Mouse (Mus musculus) liver, embryonic 13.5 days (tissue): ENCODE results near the gene Gm20715. TPM values are rescaled to one million over a fixed set of nuclear protein-coding genes. Genes with fewer than 3 reads are reported as not detected.
"Not testable (repeated sequence)": the region's sequence is repeated elsewhere in the genome, so short reads cannot be mapped to it uniquely, and the experiment has no call there.

Experiments used
- ATAC-seq: fragments of 200-750 bp; cut with Nextera tagmentation; 2 replicates; pipeline ENCODE4 v1.8.0; 2017; ENCODE audit warnings: low read depth, mild to moderate bottlenecking, moderate number of reproducible peaks, moderate library complexity
- DNase-seq: peaks from one replicate; pipeline ENCODE4 v3.0.0; 2022
- H3K27ac ChIP-seq: fragments of 300-500 bp; sonication (generic); 2 replicates; pipeline ENCODE4 v1.5.1; 2015; ENCODE audit warnings: moderate library complexity, mild to moderate bottlenecking, inconsistent platforms
- H3K27me3 ChIP-seq: fragments of 300-500 bp; sonication (generic); 2 replicates; pipeline ENCODE4 v1.6.1; 2015; ENCODE audit warnings: mild to moderate bottlenecking, inconsistent platforms
- H3K36me3 ChIP-seq: fragments of 300-500 bp; sonication (generic); 2 replicates; pipeline ENCODE4 v1.6.1; 2015; ENCODE audit warnings: mild to moderate bottlenecking, inconsistent platforms
- H3K4me1 ChIP-seq: fragments of 300-500 bp; sonication (generic); replicated peaks from 2 replicates; pipeline ENCODE4 v1.6.1; 2015; ENCODE audit warnings: inconsistent platforms
- H3K4me2 ChIP-seq: fragments of 300-500 bp; sonication (generic); 2 replicates; pipeline ENCODE4 v1.6.1; 2015; ENCODE audit warnings: inconsistent platforms, mild to moderate bottlenecking, moderate library complexity
- H3K4me3 ChIP-seq: fragments of 300-500 bp; sonication (generic); replicated peaks from 2 replicates; pipeline ENCODE4 v1.5.1; 2015; ENCODE audit warnings: mild to moderate bottlenecking, inconsistent platforms
- H3K9ac ChIP-seq: fragments of 300-500 bp; sonication (generic); 2 replicates; pipeline ENCODE4 v1.6.1; 2015; ENCODE audit warnings: mild to moderate bottlenecking, inconsistent platforms
- H3K9me3 ChIP-seq: fragments of 300-500 bp; sonication (generic); replicated peaks from 2 replicates; pipeline ENCODE4 v1.6.1; 2016; ENCODE audit warnings: inconsistent platforms
- WGBS: fragments of 180-500 bp; shearing (Covaris S2); methylation state at CpG from one replicate; pipeline ENCODE4 v1.1.7; 2015; ENCODE audit not compliant: insufficient replicate concordance; 5-methylcytosine and 5-hydroxymethylcytosine counted together
- polyA plus RNA-seq: library from polyadenylated mRNA; unstranded; fragments of >200 nt; fragmentation: Nextera tagmentation; extraction: Ambion mirVana; gene quantifications from 2 replicates; pipeline ENCODE4 v1.2.1, GENCODE M21; 2015

The Gm20715 gene
- not detected in 2 replicates for polyA plus RNA-seq

GRCm38 (mm10) chr7:6410043-6410442 lies at the start of gene Gm20715:
Gene Gm20715, plus strand, starts transcription at chr7:6410277.
- H3K27me3 ChIP-seq, result no peaks in the 10 kb centered on the region
- 3% methylated on average over 17 of the region's 17 CpGs for WGBS
- DNase-seq (peak; percentile 71), ATAC-seq (peak; percentile 86)
- H3K36me3 ChIP-seq, result no peaks in the 10 kb centered on the region
- no peaks in the 10 kb centered on the region for H3K9me3 ChIP-seq
- H3K4me1 ChIP-seq, result no peaks in the 10 kb centered on the region
- H3K9ac ChIP-seq, result no peak within 1 kb of the TSS
- H3K4me2 ChIP-seq, result no peak within 1 kb of the TSS
- H3K4me3 ChIP-seq, result no peak within 1 kb of the TSS
- no peak within 1 kb of the TSS for H3K27ac ChIP-seq

- peak overlapping the region; percentile 29; the same call in 1 of the 2 replicates for H3K4me2 ChIP-seq
- ATAC-seq, result peak; percentile 34
These were observed 49.5 kb upstream of the Gm20715 start for GRCm38 (mm10) chr7:6360477-6361060.

GRCm38 (mm10) chr7:6361756-6362155 lies 48.3 kb upstream of the Gm20715 start:
- Histone ChIP-seq H3K9ac (peak overlapping the region; percentile 67), H3K4me2 (peak overlapping the region; percentile 76), H3K4me3 (peak overlapping the region; percentile 66), H3K4me1 (peaks cover 63% of the 10 kb centered on the region), H3K9me3 (no peaks in the 10 kb centered on the region), H3K27me3 (no peaks in the 10 kb centered on the region), H3K36me3 (no peaks in the 10 kb centered on the region), H3K27ac (peak overlapping the region; percentile 65; the same call in 1 of the 2 replicates)
- WGBS, result 24% methylated on average over 7 of the region's 7 CpGs
- DNase-seq (no peak), ATAC-seq (no peak)

More at GRCm38 (mm10) chr7:6360477-6361060, 49.5 kb upstream of the Gm20715 start:
- Histone ChIP-seq H3K4me1 (peaks cover 56% of the 10 kb centered on the region), H3K9ac (no peak overlapping the region), H3K9me3 (no peaks in the 10 kb centered on the region), H3K4me3 (no peak overlapping the region), H3K27me3 (no peaks in the 10 kb centered on the region), H3K36me3 (no peaks in the 10 kb centered on the region), H3K27ac (no peak overlapping the region)
- peak; percentile 57 for DNase-seq
- 9% methylated on average over 9 of the region's 9 CpGs for WGBS

- H3K4me1 ChIP-seq, result peaks cover 70% of the 10 kb centered on the region
These were observed 47.6 kb upstream of the Gm20715 start for GRCm38 (mm10) chr7:6362268-6363046.

GRCm38 (mm10) chr7:6363047-6363488 lies 47.0 kb upstream of the Gm20715 start, which contains the start of gene Zfp78:
Gene Zfp78, plus strand, starts transcription at chr7:6363280.
- Histone ChIP-seq H3K27me3 (no peaks in the 10 kb centered on the region), H3K4me1 (peaks cover 76% of the 10 kb centered on the region), H3K4me3 (peak within 1 kb of the TSS; percentile 66), H3K36me3 (no peaks in the 10 kb centered on the region), H3K9me3 (no peaks in the 10 kb centered on the region), H3K27ac (peak within 1 kb of the TSS; percentile 80), H3K4me2 (peak within 1 kb of the TSS; percentile 76), H3K9ac (peak within 1 kb of the TSS; percentile 74)
- ATAC-seq (peak; percentile 78), DNase-seq (peak; percentile 85)
- WGBS, result under 1% methylated on average over 23 of the region's 23 CpGs

More at GRCm38 (mm10) chr7:6362268-6363046, 47.6 kb upstream of the Gm20715 start:
- peak overlapping the region; percentile 80 for H3K27ac ChIP-seq
- peak; percentile 94 for DNase-seq
- no peaks in the 10 kb centered on the region for H3K9me3 ChIP-seq
- peak overlapping the region; percentile 66 for H3K4me3 ChIP-seq
- ATAC-seq, result peak; percentile 83
- WGBS, result under 1% methylated on average over 37 of the region's 38 CpGs
- no peaks in the 10 kb centered on the region for H3K27me3 ChIP-seq
- H3K36me3 ChIP-seq, result no peaks in the 10 kb centered on the region
- H3K4me2 ChIP-seq, result peak overlapping the region; percentile 76
- peak overlapping the region; percentile 67 for H3K9ac ChIP-seq

GRCm38 (mm10) chr7:6364761-6365160 lies 45.3 kb upstream of the Gm20715 start:
- Histone ChIP-seq H3K27me3 (no peaks in the 10 kb centered on the region), H3K9ac (no peak overlapping the region), H3K4me3 (no peak overlapping the region), H3K9me3 (no peaks in the 10 kb centered on the region), H3K4me2 (peak overlapping the region; percentile 76), H3K4me1 (peaks cover 89% of the 10 kb centered on the region), H3K36me3 (no peaks in the 10 kb centered on the region), H3K27ac (no peak overlapping the region)
- DNase-seq (no peak), ATAC-seq (no peak)
- WGBS, result 68% methylated on average over 1 of the region's 1 CpGs

GRCm38 (mm10) chr7:6367185-6367584 lies 42.9 kb upstream of the Gm20715 start:
- H3K9me3 ChIP-seq, result no peaks in the 10 kb centered on the region
- WGBS, result 22% methylated on average over 5 of the region's 5 CpGs
- H3K27ac ChIP-seq, result peak overlapping the region; percentile 83
- H3K4me3 ChIP-seq, result no peak overlapping the region
- no peak overlapping the region for H3K9ac ChIP-seq
- no peaks in the 10 kb centered on the region for H3K36me3 ChIP-seq
- peak; percentile 27 for DNase-seq
- peak; percentile 16 for ATAC-seq
- peaks cover 70% of the 10 kb centered on the region for H3K4me1 ChIP-seq
- H3K4me2 ChIP-seq, result peak overlapping the region; percentile 41
- H3K27me3 ChIP-seq, result no peaks in the 10 kb centered on the region

- H3K36me3 ChIP-seq, H3K27ac ChIP-seq, H3K4me3 ChIP-seq, DNase-seq, H3K9ac ChIP-seq, H3K9me3 ChIP-seq, H3K27me3 ChIP-seq, ATAC-seq, H3K4me2 ChIP-seq: not testable (repeated sequence)
- H3K4me1 ChIP-seq, result peaks cover 62% of the 10 kb centered on the region
- WGBS, result 72% methylated on average over 5 of the region's 5 CpGs
These were observed 41.9 kb upstream of the Gm20715 start for GRCm38 (mm10) chr7:6368146-6368545.

- no peak overlapping the region for H3K9ac ChIP-seq
- WGBS, result 67% methylated on average over 3 of the region's 3 CpGs
- H3K4me2 ChIP-seq, result no peak overlapping the region
- no peak overlapping the region for H3K27ac ChIP-seq
- ATAC-seq (peak; percentile 50), DNase-seq (no peak)
- H3K36me3 ChIP-seq, result no peaks in the 10 kb centered on the region
- H3K4me1 ChIP-seq, result peaks cover 49% of the 10 kb centered on the region
- no peak overlapping the region for H3K4me3 ChIP-seq
- no peaks in the 10 kb centered on the region for H3K27me3 ChIP-seq
- H3K9me3 ChIP-seq, result no peaks in the 10 kb centered on the region
These were observed 40.6 kb upstream of the Gm20715 start for GRCm38 (mm10) chr7:6369460-6369859.

GRCm38 (mm10) chr7:6372993-6373392 lies 37.1 kb upstream of the Gm20715 start:
- H3K4me3 ChIP-seq, result no peak overlapping the region
- WGBS, result 83% methylated on average over 3 of the region's 3 CpGs
- peaks cover 19% of the 10 kb centered on the region for H3K4me1 ChIP-seq
- 0 out of 2 replicates have a peak, but pooled peaks cover 4% of the 10 kb centered on the region for H3K36me3 ChIP-seq
- H3K4me2 ChIP-seq, result no peak overlapping the region
- H3K9me3 ChIP-seq, result no peaks in the 10 kb centered on the region
- DNase-seq (no peak), ATAC-seq (no peak)
- H3K27ac ChIP-seq, result no peak overlapping the region
- H3K9ac ChIP-seq, result no peak overlapping the region
- no peaks in the 10 kb centered on the region for H3K27me3 ChIP-seq

GRCm38 (mm10) chr7:6378441-6378840 lies 31.6 kb upstream of the Gm20715 start:
- no peak for ATAC-seq
- Histone ChIP-seq H3K36me3 (0 out of 2 replicates have a peak, but pooled peaks cover 6% of the 10 kb centered on the region), H3K27ac (no peak overlapping the region), H3K4me1 (peaks cover 17% of the 10 kb centered on the region), H3K27me3 (no peaks in the 10 kb centered on the region), H3K9me3 (no peaks in the 10 kb centered on the region), H3K4me3 (no peak overlapping the region), H3K9ac (no peak overlapping the region), H3K4me2 (no peak overlapping the region)
- WGBS, result 80% methylated on average over 8 of the region's 8 CpGs
- no peak for DNase-seq
